ENCODE assay signal across 8 mouse cellular contexts in genomic region chr4:139490413-139491055, GRCm38 (mm10). TPM values are rescaled to one million over a fixed set of nuclear protein-coding genes. Genes with fewer than 3 reads are reported as not detected.
DNase-seq lines count a peak whose midpoint lies in the region.

No protein-coding gene starts in this region.

- peak; percentile 52 to 59 for DNase-seq in left cerebral cortex, adult 18-20 months (ENCODE audit: low spot score in 2 of 2)
- no peak for DNase-seq in left cerebral cortex, adult 11 months (ENCODE audit: low spot score)
- peak; percentile 83 for DNase-seq in gastrocnemius, postnatal 10 days
- DNase-seq in layer of hippocampus, postnatal 10 days (ENCODE audit: low spot score in 2 of 2) = peak; percentile 64 to 76
- DNase-seq in right cerebral cortex, postnatal 14 days = peak; percentile 64
- no peak for DNase-seq in retina, postnatal 1 day
- DNase-seq in thymus, postnatal 25 days = no peak
- no peak for DNase-seq in urinary bladder, adult 2 months (ENCODE audit: low spot score)

RNA-seq across cellular contexts. Expression of gene Iffo2, which starts 39.8 kb away (rescaled TPM):
- 10 to 100 TPM; 18.8 to 19.4 TPM for total RNA-seq in left cerebral cortex, adult 18-20 months (2021)
- 1 to 10 TPM; 5.6 to 7.5 TPM for total RNA-seq in gastrocnemius, postnatal 10 days (2021)
- 10 to 100 TPM; 20.3 to 21.5 TPM for total RNA-seq in layer of hippocampus, postnatal 10 days (2021)
- polyA plus RNA-seq in urinary bladder, adult 2 months (2012; rRNA removed) = 7.7 and 9.8 TPM in 2 replicates

Comparison
In these comparisons a context has a peak if more than half of its experiments do, and no peak if none do; other contexts are left out.
1. DNase-seq: peak in left cerebral cortex, adult 18-20 months (2 of 2), gastrocnemius, postnatal 10 days (single experiment), layer of hippocampus, postnatal 10 days (2 of 2) and right cerebral cortex, postnatal 14 days (single experiment); none in left cerebral cortex, adult 11 months (single experiment), retina, postnatal 1 day (single experiment), thymus, postnatal 25 days (single experiment) and urinary bladder, adult 2 months (single experiment).